Mouse (Mus musculus) stomach, embryonic 16.5 days (tissue): ENCODE measurements around the gene Slc7a15. TPM values are rescaled to one million over a fixed set of nuclear protein-coding genes. Genes with fewer than 3 reads are reported as not detected.
"Not testable (repeated sequence)": the region's sequence is repeated elsewhere in the genome, so short reads cannot be mapped to it uniquely, and the experiment has no call there.

ENCODE experiments used
- ATAC-seq: fragments of 200-750 bp; cut with Nextera tagmentation; 2 replicates; pipeline ENCODE4 v1.8.0; 2017; ENCODE audit warnings: moderate number of reproducible peaks, moderate TSS enrichment; ENCODE audit not compliant: insufficient read depth, low FRiP score
- H3K27ac ChIP-seq: fragments of 300-500 bp; sonication (generic); 2 replicates; pipeline ENCODE4 v1.5.1; 2014; ENCODE audit warnings: low read length
- H3K27me3 ChIP-seq: fragments of 300-500 bp; sonication (generic); 2 replicates; pipeline ENCODE4 v1.6.1; 2014; ENCODE audit warnings: low read length, control low read depth, mixed read lengths; ENCODE audit not compliant: control insufficient read depth, insufficient read depth
- H3K36me3 ChIP-seq: fragments of 300-500 bp; sonication (generic); 2 replicates; pipeline ENCODE4 v1.6.1; 2014; ENCODE audit warnings: low read length; ENCODE audit not compliant: control insufficient read depth, insufficient read depth
- H3K4me1 ChIP-seq: fragments of 300-500 bp; sonication (generic); 2 replicates; pipeline ENCODE4 v1.6.1; 2014; ENCODE audit warnings: low read length, control low read depth, mixed read lengths; ENCODE audit not compliant: control insufficient read depth, insufficient read depth
- H3K4me2 ChIP-seq: fragments of 300-500 bp; sonication (generic); 2 replicates; pipeline ENCODE4 v1.6.1; 2014; ENCODE audit warnings: low read depth, low read length, mixed read lengths
- H3K4me3 ChIP-seq: fragments of 300-500 bp; sonication (generic); replicated peaks from 2 replicates; pipeline ENCODE4 v1.5.1; 2014; ENCODE audit warnings: mild to moderate bottlenecking, low read length
- H3K9ac ChIP-seq: fragments of 300-500 bp; sonication (generic); 2 replicates; pipeline ENCODE4 v1.6.1; 2014; ENCODE audit warnings: low read length
- H3K9me3 ChIP-seq: fragments of 300-500 bp; sonication (generic); replicated peaks from 2 replicates; pipeline ENCODE4 v1.6.1; 2016; ENCODE audit warnings: low read length, control low read depth; ENCODE audit not compliant: control insufficient read depth
- WGBS: fragments of 180-500 bp; shearing (Covaris S2); extraction: QIAGEN DNeasy Blood & Tissue Kit; methylation state at CpG from one replicate; pipeline ENCODE4 v1.1.7; 2014; 5-methylcytosine and 5-hydroxymethylcytosine counted together
- polyA plus RNA-seq: library from polyadenylated mRNA; unstranded; fragments of >200 nt; fragmentation: Nextera tagmentation; extraction: Ambion mirVana; gene quantifications from 2 replicates; pipeline ENCODE4 v1.2.1, GENCODE M21; 2015

The Slc7a15 gene
- polyA plus RNA-seq, 1 experiment from 2014 or later: not detected

DNA sequence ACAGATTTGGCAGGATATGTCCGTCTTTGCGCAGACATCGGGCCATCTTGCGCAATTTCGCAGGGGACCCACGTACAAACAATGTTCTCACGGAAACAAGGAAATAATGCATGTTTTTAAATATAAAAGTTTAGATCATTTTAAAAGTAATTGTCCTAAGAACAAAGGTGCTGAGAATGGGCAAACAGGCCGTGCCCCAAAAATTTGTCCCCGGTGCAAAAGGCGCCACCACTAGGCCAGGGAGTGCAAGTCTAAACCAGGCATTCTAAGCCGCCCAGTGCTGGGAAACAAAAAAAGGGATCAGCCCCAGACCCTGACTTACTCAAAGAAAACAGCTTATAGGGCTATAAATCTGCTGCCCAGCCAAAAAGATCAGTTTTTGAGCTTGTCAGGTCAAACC lies 25.5 kb downstream of the Slc7a15 start:
- no peaks in the 10 kb centered on the region for H3K27me3 ChIP-seq
- no peak overlapping the region for H3K4me3 ChIP-seq
- H3K4me1 ChIP-seq: no peaks in the 10 kb centered on the region
- no peaks in the 10 kb centered on the region for H3K9me3 ChIP-seq
- no peak for ATAC-seq
- no peak overlapping the region for H3K27ac ChIP-seq
- H3K36me3 ChIP-seq: no peaks in the 10 kb centered on the region
- 69% methylated on average over 11 of the region's 11 CpGs for WGBS
- no peak overlapping the region for H3K9ac ChIP-seq
- H3K4me2 ChIP-seq: peak overlapping the region; percentile 36; the same call in 1 of the 2 replicates

- H3K4me3 ChIP-seq: peak overlapping the region; percentile 19
These were observed 26.9 kb downstream of the Slc7a15 start for GRCm38 (mm10) chr12:8571903-8572341.

DNA sequence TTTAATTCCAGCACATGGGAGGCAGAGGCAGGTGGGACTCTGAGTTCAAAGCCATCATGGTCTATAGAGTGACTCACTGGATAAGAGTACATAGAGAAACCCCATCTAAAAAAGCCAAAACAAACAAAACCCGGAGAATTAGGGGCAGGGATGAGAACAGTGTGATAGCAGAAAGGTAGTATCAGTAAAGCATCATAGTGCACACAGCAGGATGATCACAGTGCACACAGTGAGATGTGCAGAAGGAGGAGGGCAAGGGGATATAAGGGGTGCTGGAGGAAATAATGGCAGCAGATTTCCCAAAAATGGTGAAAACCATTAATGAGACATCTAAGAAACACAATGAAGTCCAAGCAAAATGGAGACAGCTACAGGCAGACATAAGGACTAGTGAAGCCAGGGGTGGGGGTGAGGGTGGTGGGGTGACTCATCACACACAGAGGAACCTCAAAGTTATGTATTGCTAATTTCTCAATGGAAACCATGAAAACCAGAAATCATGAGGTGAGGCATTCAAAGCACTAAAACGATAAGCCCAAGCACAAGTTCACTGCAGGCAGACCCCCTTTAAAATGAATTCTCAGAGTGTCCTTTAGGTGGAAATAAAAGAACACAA lies 27.5 kb downstream of the Slc7a15 start:
- WGBS: 47% methylated on average over 2 of the region's 2 CpGs
- H3K9ac ChIP-seq, H3K9me3 ChIP-seq, H3K27ac ChIP-seq, H3K4me2 ChIP-seq, H3K4me1 ChIP-seq, H3K27me3 ChIP-seq, H3K4me3 ChIP-seq, H3K36me3 ChIP-seq, ATAC-seq: not testable (repeated sequence)

More at GRCm38 (mm10) chr12:8571903-8572341, 26.9 kb downstream of the Slc7a15 start:
- H3K9ac ChIP-seq, H3K4me1 ChIP-seq, H3K9me3 ChIP-seq, ATAC-seq, H3K27me3 ChIP-seq, H3K36me3 ChIP-seq, H3K27ac ChIP-seq: not testable (repeated sequence)
- peak overlapping the region; percentile 42 for H3K4me2 ChIP-seq
- 23% methylated on average over 12 of the region's 12 CpGs for WGBS

DNA sequence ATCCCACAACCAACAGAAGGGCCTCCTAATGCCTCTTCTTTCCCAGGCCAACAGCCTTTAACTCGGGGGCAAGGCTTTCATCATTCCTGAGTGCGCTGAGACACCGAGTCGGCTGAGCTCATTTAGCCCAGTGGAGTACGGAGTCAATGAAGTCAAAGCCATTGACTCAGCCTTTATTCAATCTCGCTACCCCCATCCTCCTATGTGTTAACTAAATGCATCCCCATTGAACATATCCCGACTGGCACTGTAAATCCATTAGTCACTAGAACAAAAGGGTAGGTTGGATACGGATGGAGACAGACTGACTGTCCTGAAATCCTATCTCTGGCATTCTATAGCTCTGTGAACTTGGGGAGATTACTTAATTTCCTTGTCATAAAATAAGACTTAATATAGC lies 36.7 kb downstream of the Slc7a15 start:
- ATAC-seq, H3K4me1 ChIP-seq: not testable (repeated sequence)
- 87% methylated on average over 8 of the region's 8 CpGs for WGBS

GRCm38 (mm10) chr12:8559876-8560275 lies 39.0 kb downstream of the Slc7a15 start:
- H3K9ac ChIP-seq, H3K4me3 ChIP-seq, H3K9me3 ChIP-seq, H3K36me3 ChIP-seq, ATAC-seq, H3K4me1 ChIP-seq, H3K27me3 ChIP-seq, H3K27ac ChIP-seq, H3K4me2 ChIP-seq: not testable (repeated sequence)
- 71% methylated on average over 3 of the region's 3 CpGs for WGBS

More for the DNA sequence above, 36.7 kb downstream of the Slc7a15 start:
- not testable (repeated sequence) for H3K27ac ChIP-seq, H3K36me3 ChIP-seq, H3K9me3 ChIP-seq, H3K9ac ChIP-seq, H3K27me3 ChIP-seq, H3K4me3 ChIP-seq, H3K4me2 ChIP-seq

DNA sequence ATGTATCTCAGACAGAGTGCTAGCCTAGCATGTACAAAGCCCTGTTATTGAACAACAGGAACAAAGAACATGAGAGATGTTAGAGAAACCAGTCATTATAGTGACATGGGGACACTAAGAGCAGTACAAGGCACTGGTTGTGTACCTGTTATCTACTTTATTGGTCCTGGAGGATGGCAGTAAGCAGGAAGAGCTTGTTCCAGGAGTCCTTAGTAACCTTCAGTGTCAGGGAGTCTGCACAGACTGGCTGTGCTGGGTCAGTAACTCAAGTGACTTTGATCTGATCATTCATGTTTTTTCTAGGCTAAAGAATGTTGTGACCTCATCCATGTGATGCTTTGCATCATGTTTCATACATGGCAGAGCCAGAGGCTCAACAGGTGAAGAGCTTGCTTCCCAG lies 42.7 kb downstream of the Slc7a15 start:
- Histone ChIP-seq H3K27me3 (no peaks in the 10 kb centered on the region), H3K9me3 (no peaks in the 10 kb centered on the region), H3K9ac (no peak overlapping the region), H3K4me3 (no peak overlapping the region), H3K27ac (no peak overlapping the region), H3K4me1 (no peaks in the 10 kb centered on the region), H3K36me3 (no peaks in the 10 kb centered on the region), H3K4me2 (no peak overlapping the region)
- ATAC-seq: no peak

GRCm38 (mm10) chr12:8555419-8555818 lies 43.4 kb downstream of the Slc7a15 start:
- H3K36me3 ChIP-seq: no peaks in the 10 kb centered on the region
- H3K27ac ChIP-seq: no peak overlapping the region
- no peak overlapping the region for H3K4me2 ChIP-seq
- H3K9me3 ChIP-seq: no peaks in the 10 kb centered on the region
- no peaks in the 10 kb centered on the region for H3K27me3 ChIP-seq
- H3K9ac ChIP-seq: no peak overlapping the region
- ATAC-seq: no peak
- no peak overlapping the region for H3K4me3 ChIP-seq
- H3K4me1 ChIP-seq: no peaks in the 10 kb centered on the region

DNA sequence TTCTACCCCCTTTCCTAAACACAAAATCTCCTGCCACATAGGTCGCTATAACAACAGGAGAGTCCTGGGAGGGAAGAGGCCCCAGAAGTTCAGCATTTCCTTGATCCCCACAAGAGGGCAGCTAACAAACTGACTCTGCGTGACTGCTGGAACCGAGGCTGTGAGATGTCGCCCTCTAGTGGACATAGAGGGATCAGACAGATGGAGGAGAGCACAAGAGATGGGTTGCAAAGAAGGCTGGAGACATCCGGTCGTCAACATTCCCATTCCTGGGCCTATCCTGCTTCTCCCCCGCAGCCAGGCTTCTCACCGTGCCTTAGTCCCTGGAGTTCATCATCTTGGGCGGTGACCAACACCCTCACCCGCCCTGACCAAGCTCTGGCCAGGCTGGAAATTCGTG lies 51.5 kb downstream of the Slc7a15 start:
- Histone ChIP-seq H3K9me3 (no peaks in the 10 kb centered on the region), H3K4me2 (no peak overlapping the region), H3K4me3 (no peak overlapping the region), H3K27me3 (no peaks in the 10 kb centered on the region), H3K27ac (no peak overlapping the region), H3K9ac (no peak overlapping the region), H3K4me1 (no peaks in the 10 kb centered on the region), H3K36me3 (no peaks in the 10 kb centered on the region)
- whole genome bisulfite sequencing: 20% methylated on average over 11 of the region's 11 CpGs
- ATAC-seq: peak; percentile 76

GRCm38 (mm10) chr12:8546801-8547200 lies 52.1 kb downstream of the Slc7a15 start:
- no peak for ATAC-seq
- no peak overlapping the region for H3K4me2 ChIP-seq
- H3K9me3 ChIP-seq: no peaks in the 10 kb centered on the region
- H3K9ac ChIP-seq: no peak overlapping the region
- H3K36me3 ChIP-seq: no peaks in the 10 kb centered on the region
- no peak overlapping the region for H3K4me3 ChIP-seq
- H3K27me3 ChIP-seq: no peaks in the 10 kb centered on the region
- no peaks in the 10 kb centered on the region for H3K4me1 ChIP-seq
- whole genome bisulfite sequencing: 85% methylated on average over 6 of the region's 6 CpGs
- no peak overlapping the region for H3K27ac ChIP-seq
